Mouse (Mus musculus) urinary bladder, postnatal 36 days (tissue): ENCODE results near the gene Cd80.
A peak's percentile ranks its signal among the peaks of the same experiment; 100 is the strongest.

Experiments
- DNase-seq, 2 experiments: peaks; one replicate each; pipeline ENCODE4 v3.0.0; 2022; ENCODE audit warnings: low spot score in 2 of 2, mixed read lengths in 1 of 2

Cd80 gene

DNA sequence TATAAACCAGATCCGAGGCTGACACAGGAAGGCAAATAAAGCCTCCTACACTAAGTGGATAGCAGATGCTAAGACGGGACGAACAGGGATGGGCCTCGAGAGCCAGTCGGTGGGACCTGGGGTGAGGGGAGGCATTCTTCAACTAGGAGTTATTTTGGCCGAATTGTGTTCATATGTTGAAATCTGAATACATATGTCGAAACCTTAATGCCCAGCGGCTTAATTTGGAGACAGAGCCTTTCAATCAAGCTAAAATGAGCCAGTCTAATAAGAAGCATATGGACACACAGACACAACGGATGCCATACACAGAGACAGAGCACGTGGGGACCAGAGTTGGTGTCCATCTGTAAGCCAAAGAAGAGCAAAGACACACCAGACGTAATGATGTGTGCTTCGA lies 6.9 kb upstream of the Cd80 start:
- no peak for DNase-seq

GRCm38 (mm10) chr16:38450707-38451106 lies 4.7 kb upstream of the Cd80 start:
- no peak for DNase-seq

DNA sequence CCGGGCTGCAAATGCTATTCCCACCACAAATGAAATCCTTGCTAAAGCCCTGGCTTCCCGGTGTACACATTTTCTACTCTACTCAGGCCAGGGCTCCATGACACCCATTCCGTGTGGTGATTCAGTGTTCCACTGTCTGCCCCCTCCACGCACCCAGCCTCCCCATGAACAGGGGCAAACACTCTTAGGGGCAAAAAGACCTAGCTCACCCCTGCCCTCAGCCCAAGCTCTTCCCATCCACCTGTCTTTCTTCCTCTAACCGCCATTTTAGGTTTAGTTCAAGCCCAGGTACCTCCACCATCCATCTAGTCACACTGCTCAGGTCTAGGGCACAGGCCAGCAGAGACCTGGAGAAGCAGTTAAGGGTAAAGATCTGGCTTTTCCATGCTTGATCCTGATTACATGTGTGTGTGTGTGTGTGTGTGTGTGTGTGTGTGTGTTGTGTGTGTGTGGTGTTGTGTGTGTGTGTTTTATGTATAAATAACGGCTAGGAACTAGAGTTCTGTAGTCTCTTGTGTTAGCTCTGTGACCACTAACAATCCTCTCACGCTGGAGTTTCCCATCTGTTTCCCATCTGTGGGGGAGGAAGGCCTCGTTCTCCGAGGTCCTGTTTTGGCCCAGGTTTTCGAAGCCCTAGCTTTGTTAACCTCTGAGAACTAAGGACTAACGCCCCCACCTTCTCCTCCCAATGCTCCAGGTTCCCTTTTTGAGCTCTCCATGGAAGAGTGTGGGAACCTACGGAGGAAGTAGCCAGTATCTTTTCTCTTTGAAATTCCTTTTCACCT lies 3.7 kb upstream of the Cd80 start:
- no peak for DNase-seq

DNA sequence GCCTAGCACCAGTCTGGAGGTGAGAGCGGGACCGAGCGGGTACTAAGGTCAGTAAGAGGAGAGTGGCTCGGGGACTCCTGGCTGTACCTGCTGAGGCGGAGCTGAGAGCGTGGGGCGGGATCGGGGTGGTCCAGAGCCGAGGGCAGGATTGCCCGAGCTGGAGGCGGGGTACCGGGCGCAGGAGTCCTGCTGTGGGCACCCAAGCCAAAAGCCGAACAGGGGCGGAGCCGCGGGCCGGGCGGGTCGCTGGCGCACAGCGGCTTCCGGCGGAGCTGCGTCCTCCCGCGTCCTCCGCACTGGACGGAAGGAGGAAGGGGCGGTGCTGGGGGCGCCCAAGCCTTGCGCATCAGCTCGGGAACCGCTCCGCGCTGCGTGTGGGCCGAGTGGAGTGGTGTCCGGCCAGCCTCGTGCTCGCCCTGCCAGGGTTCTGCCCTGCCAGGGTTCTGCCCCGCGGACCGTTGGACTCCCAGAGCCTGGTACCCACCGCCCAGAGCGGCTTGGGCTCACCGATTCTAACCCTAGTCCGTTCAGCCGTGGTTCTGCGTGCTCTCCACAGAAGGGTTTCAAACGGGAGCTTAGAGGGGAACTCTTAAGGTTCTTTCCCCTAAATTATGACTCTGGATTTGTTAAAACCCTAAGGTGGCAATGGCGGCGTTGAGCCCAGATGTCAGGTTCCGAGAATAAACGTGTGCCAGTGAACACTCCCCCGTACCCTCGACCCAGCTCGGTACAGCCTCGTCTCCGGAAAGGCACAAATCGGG lies 2.7 kb upstream of the Cd80 start, which contains the start of gene Adprh:
TSS of gene Adprh (minus strand) at position 262 of the 761 bp plus-strand sequence.
- peak; percentile 93 to 96 for DNase-seq

GRCm38 (mm10) chr16:38453203-38453553 lies 2.2 kb upstream of the Cd80 start:
- DNase-seq, result no peak

DNA sequence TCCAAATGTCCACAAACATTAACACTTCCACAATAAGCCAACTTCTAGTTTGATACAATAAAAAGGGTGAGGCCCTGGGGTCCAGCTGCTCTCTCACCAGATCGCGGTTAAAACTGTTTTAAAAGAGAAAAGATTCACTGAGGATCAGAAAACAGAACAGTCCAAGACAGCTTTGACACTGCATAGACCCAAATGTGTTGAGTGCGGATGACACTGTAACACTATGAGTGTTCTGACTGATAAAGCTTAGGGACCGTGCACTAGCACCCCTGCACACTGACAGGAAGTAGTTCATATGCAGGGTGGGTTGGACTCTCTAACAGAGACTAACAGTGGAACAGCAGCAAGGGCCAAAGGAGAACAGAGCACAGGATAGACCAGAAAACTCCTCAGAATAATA lies 1.4 kb upstream of the Cd80 start:
- DNase-seq, result no peak

- no peak for DNase-seq
Observed at GRCm38 (mm10) chr16:38454533-38455254, 667 bp upstream of the Cd80 start.

- no peak for DNase-seq
Observed at GRCm38 (mm10) chr16:38456812-38457567, 1.6 kb downstream of the Cd80 start.

- peak; percentile 43 to 44 for DNase-seq
Observed at GRCm38 (mm10) chr16:38458600-38459280, 3.4 kb downstream of the Cd80 start.

DNA sequence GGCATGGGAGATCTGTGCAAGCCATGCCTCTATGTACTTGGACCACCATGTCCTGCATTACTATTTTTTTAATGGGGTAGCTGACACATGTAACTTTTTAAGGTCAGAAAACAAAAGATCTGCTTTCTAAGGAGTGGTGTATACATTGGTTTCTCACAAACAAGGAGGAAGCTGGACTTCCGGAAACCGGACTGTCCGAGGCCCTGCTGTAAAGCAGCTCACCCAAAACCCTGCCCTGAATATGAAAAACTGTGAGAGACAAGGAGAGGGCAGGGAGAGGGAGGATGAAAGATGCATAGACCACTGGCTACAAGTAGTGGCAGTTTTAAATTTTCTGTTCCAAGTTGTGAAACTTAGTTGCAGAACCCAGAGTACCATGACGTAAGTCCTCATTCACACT lies 4.6 kb downstream of the Cd80 start:
- DNase-seq, result no peak

GRCm38 (mm10) chr16:38461749-38462148 lies 6.4 kb downstream of the Cd80 start:
- no peak for DNase-seq

GRCm38 (mm10) chr16:38462161-38462560 lies 6.8 kb downstream of the Cd80 start:
- no peak for DNase-seq

GRCm38 (mm10) chr16:38463305-38463704 lies 7.9 kb downstream of the Cd80 start:
- DNase-seq, result no peak

DNA sequence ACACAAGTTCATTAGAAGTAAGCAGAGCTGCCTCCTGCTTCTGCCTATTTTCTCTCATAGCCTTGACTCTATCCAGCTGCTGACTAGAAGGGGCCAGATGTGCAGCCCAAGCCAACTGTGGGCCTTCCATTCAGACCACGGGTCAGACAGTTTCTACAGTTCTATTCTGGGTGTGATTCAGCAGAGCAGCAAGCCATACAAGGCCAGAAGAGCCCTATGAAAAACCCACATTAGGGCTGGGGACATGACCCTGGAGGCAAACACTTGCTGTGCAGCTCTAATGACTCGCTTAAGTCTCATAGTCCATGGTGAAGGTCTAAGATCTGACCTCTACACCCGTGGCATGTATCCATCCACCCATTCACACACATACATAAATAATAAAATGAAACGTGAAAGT lies 10.7 kb downstream of the Cd80 start:
- DNase-seq, result no peak

DNA sequence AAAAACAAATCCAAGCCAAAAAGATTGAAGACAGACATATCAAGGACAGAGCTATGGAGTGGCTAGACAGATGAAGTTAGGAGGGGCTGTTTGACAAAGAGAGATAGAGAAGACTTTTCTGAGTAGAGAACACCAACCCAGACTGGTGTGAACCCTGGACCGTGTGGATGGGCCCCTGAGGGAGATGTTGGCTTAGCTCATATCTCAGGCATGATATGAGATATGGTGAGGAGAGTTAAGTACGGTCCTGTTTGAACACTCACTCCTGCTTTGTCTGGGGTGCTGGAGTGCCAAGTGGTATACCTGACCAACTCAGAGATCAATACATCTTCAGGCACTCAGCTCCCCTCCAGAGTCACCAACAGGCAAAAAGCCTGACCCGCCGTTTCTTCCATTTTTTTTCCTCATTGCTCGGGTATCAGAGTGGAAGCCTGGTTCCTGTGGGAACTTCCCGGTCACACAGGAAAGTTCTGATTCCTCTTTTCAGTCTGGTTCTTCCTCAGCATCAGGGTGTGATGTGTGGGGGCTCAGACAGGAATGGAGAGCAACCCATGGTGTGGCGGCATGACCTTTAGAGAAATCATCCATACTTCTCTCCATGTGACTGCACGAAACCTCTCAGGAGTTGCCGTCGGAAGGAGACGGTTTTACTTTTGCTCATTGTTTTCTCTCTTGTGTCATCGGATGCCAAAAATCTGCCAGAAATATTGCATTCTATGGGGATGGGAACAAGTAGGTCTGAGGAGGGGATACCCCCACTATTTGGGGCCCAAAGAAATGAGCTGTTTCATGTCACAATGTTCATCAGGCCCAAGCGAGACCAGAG lies 11.9 kb downstream of the Cd80 start:
- no peak for DNase-seq

DNA sequence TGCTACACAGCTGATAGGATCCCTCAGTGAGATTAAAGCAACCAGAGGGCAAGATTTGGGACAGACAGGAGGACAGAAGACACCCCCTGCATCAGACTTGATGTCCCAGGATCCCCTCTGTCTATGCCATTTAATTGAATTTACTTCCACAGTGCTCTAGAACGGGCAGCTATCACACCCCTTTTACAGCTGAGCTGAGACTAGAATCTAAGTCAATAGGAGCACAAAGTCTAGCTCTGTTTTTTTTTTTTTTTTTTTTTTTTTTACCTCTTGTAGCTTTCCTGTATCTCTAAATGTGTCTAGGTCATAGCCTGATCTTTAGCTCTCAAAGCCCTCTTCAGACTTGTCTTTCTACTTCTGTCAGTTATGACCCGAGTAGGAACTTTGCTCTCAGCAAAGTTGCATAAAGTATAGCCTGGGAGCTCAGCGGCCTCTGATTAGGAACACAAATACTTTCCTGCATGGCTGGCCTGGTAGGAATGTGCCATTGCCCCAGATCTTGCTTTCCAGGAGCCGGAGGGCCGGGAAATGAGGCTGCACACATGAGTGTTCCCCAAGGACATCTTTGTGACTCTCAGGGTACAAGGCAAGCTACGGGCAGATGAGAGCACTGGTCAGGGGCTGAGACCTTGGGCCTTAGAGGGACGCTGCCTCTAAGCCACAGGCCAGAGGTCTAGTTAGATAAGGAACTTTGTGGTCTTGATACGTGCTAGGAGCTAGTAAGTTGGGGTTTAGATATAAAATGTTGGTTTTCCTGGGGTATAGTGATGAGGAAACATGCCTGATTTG lies 12.8 kb downstream of the Cd80 start:
- DNase-seq, result no peak

DNA sequence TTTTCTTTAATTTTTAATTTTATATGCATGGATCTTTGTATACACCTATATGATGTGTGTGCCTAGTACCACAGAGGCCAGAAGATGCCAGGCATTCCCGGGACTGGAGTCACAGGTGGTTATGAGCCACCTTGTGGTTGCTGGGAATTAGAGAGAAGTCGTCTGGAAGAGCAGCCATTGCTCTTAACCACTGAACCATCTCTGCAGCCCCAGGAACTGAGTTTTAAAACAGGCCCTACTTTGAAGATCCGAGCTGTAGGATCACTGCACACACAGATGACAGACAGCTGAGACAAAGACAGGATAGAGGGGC lies 13.3 kb downstream of the Cd80 start:
- DNase-seq, result no peak

DNA sequence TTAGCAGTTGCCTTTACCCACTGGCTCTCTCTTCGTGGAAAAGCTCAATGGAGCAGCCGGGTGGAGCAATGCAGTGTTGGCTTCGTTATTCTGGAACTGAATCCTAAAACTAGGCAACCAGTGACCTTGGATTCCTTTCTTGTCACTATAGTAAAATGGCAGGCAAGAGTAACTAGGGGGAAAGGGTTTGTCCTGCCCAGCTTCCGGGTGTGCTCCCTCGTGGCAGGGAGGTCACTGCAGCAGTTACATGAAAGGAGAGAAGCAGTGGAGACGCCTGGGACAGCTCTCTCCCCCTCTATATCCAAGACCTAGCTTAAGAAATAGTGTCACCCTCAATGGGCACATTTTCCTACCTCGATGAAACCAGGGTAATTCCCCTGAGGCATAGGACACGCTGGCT lies 14.1 kb downstream of the Cd80 start:
- no peak for DNase-seq

DNA sequence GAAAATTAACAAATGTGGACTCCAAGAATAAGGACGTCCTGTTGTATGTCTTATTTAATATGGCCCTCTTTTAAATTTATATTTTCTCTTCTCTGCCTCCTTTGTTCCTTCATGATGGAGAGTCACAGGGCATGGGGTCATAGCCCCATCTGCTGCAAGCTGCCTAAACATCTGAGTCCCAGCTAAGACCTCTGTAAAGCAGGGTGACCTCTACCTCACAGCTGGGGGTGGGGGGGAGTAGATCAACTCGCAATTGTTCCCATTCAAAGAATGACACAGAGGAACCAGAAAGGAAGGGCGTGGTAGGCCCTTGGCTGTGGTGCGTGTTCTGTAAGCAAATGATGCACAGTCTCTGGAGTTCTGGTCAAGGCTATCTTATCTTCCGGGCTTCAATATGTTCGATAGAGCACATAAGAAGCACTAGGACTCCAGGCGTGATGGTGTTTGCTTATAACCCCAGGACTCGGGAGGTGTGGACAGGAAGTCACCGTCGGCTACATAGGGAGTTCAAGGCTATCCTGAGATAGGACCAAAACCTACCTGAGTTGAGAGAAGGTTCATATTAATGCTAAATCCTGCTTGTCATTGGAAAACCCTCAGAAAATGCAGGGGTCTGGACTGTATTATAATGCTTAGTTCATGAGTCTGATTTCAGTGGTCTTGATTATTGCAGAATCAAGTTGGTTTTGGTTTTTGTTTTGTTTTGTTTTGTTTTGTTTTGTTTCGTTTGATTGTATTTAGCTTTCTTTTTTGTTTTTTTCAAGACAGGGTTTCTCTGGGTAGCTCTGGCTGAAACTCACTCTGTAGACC lies 16.5 kb downstream of the Cd80 start:
- DNase-seq, result no peak
